Mouse (Mus musculus): ENCODE measurements around the gene Cd28. TPM values are rescaled to one million over a fixed set of nuclear protein-coding genes. Genes with fewer than 3 reads are reported as not detected.

The Cd28 gene
- polyA plus RNA-seq (2015; fragmentation: Nextera tagmentation; extraction: Ambion mirVana): 0.12 and 0.15 TPM in 2 replicates

DNA sequence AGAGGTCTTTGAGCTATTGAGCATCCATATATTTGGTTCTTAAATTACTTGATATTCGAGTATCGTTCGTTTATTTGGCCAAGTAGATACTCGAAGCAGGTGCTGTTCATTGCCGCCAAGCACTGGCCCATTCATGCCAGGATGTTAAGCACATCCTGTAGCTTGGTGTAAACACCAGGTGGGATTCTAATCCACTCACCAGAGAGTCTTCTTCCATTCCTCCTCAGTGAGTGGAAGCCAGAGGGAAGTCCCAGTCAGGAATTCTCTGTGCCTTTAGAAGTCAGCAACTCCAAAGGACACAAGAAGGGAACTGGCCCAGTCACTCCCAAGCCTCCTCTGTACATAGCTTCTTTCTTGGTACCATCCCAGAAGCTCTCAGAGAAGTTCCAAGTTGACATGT, at the start of gene Cd28:
Cd28 (plus strand) TSS at position 234 of the 400 bp plus-strand sequence.

Other genes with a start within 250 kb of the Cd28 start
- 19.7 and 21.2 TPM in 2 replicates for gene Raph1, start 149.7 kb upstream of the Cd28 start, polyA plus RNA-seq (2015; fragmentation: Nextera tagmentation; extraction: Ambion mirVana)
- not detected in 2 replicates for gene Ctla4, start 170.2 kb downstream of the Cd28 start, polyA plus RNA-seq (2015; fragmentation: Nextera tagmentation; extraction: Ambion mirVana)

Data from neural tube, postnatal 0 days (tissue).